Mouse (Mus musculus): ENCODE data around the gene Iars2.
"Not testable (repeated sequence)": the region's sequence is repeated elsewhere in the genome, so short reads cannot be mapped to it uniquely, and the experiment has no call there.

Gene Iars2

GRCm38 (mm10) chr1:185331983-185332430, 2.8 kb upstream of the Iars2 start, which contains the start of gene Bpnt1:
Gene Bpnt1 (plus strand): TSS chr1:185332149.
- DNase-seq (ENCODE audit: low spot score), result peak; percentile 96

GRCm38 (mm10) chr1:185331364-185331763, 2.2 kb upstream of the Iars2 start:
- no peak for DNase-seq (ENCODE audit: low spot score)

- DNase-seq (ENCODE audit: low spot score), result no peak
These were observed 655 bp upstream of the Iars2 start for GRCm38 (mm10) chr1:185329851-185330250.

GRCm38 (mm10) chr1:185327754-185328345, 1.3 kb downstream of the Iars2 start:
- not testable (repeated sequence) for DNase-seq (ENCODE audit: low spot score)

GRCm38 (mm10) chr1:185315846-185316568, 13.2 kb downstream of the Iars2 start:
- no peak for DNase-seq (ENCODE audit: low spot score)

GRCm38 (mm10) chr1:185314546-185314945, 14.7 kb downstream of the Iars2 start:
- no peak for DNase-seq (ENCODE audit: low spot score)

- DNase-seq (ENCODE audit: low spot score), result no peak
These were observed 17.2 kb downstream of the Iars2 start for GRCm38 (mm10) chr1:185311949-185312348.

GRCm38 (mm10) chr1:185308908-185309307, 20.3 kb downstream of the Iars2 start:
- no peak for DNase-seq (ENCODE audit: low spot score)

GRCm38 (mm10) chr1:185308334-185308733, 20.9 kb downstream of the Iars2 start:
- no peak for DNase-seq (ENCODE audit: low spot score)

GRCm38 (mm10) chr1:185307645-185308044, 21.6 kb downstream of the Iars2 start:
- no peak for DNase-seq (ENCODE audit: low spot score)

GRCm38 (mm10) chr1:185306836-185307235, 22.4 kb downstream of the Iars2 start:
- no peak for DNase-seq (ENCODE audit: low spot score)

GRCm38 (mm10) chr1:185302816-185303215, 26.4 kb downstream of the Iars2 start:
- DNase-seq (ENCODE audit: low spot score), result no peak

GRCm38 (mm10) chr1:185298496-185298895, 30.7 kb downstream of the Iars2 start:
- DNase-seq (ENCODE audit: low spot score), result no peak

- no peak for DNase-seq (ENCODE audit: low spot score)
These were observed 32.3 kb downstream of the Iars2 start for GRCm38 (mm10) chr1:185296850-185297249.

- no peak for DNase-seq (ENCODE audit: low spot score)
These were observed 36.4 kb downstream of the Iars2 start for GRCm38 (mm10) chr1:185292646-185293360.

- DNase-seq (ENCODE audit: low spot score), result no peak
These were observed 37.9 kb downstream of the Iars2 start for GRCm38 (mm10) chr1:185291336-185291735.

GRCm38 (mm10) chr1:185289231-185289630, 40.0 kb downstream of the Iars2 start:
- peak; percentile 21 for DNase-seq (ENCODE audit: low spot score)

- DNase-seq (ENCODE audit: low spot score), result no peak
These were observed 42.1 kb downstream of the Iars2 start for GRCm38 (mm10) chr1:185287066-185287465.

- DNase-seq (ENCODE audit: low spot score), result peak; percentile 75
These were observed 44.0 kb downstream of the Iars2 start for GRCm38 (mm10) chr1:185285171-185285570.

- peak; percentile 79 for DNase-seq (ENCODE audit: low spot score)
These were observed 44.5 kb downstream of the Iars2 start for GRCm38 (mm10) chr1:185284740-185285139.

GRCm38 (mm10) chr1:185283247-185283646, 45.9 kb downstream of the Iars2 start:
- no peak for DNase-seq (ENCODE audit: low spot score)

GRCm38 (mm10) chr1:185282846-185283245, 46.4 kb downstream of the Iars2 start:
- DNase-seq (ENCODE audit: low spot score), result peak; percentile 50

- no peak for DNase-seq (ENCODE audit: low spot score)
These were observed 48.6 kb downstream of the Iars2 start for GRCm38 (mm10) chr1:185280616-185281015.

Data from MN1 (cell line).